Mouse (Mus musculus): ENCODE data around the gene Dock2.

- TF ChIP-seq POLR2A (IDR thresholded peaks at IDR 0.05; ENCODE audit: control insufficient read depth, extremely low read depth, insufficient read depth, low read length, poor library complexity): no peak
- no peak for TF ChIP-seq CTCF (IDR thresholded peaks at IDR 0.05; ENCODE audit: borderline replicate concordance, control insufficient read depth, extremely low read depth, insufficient read depth, low read length, poor library complexity)
Measured at GRCm38 (mm10) chr11:34515301-34515700, 268.4 kb downstream of the Dock2 start.
